Mouse (Mus musculus): ENCODE data around the gene Zfp827. TPM values are rescaled to one million over a fixed set of nuclear protein-coding genes. Genes with fewer than 3 reads are reported as not detected.
A peak's percentile ranks its signal among the peaks of the same experiment; 100 is the strongest.

Zfp827 gene
- polyA plus RNA-seq, 2 experiments: 15.1 to 35.2 TPM

GRCm38 (mm10) chr8:79081333-79081732 is 53.1 kb downstream of the Zfp827 start:
- Histone ChIP-seq H3K4me1 (ENCODE audit: control insufficient read depth, insufficient read depth, low read length) (peaks cover 13% of the 10 kb centered on the region), H3K27ac (replicated peaks; ENCODE audit: low read depth, low read length) (no peak overlapping the region), H3K36me3 (ENCODE audit: control insufficient read depth, insufficient read depth, low read length) (peaks cover 31% of the 10 kb centered on the region), H3K9ac (ENCODE audit: low read depth, low read length, severe bottlenecking) (no peak overlapping the region), H3K27me3 (ENCODE audit: control insufficient read depth, insufficient read depth, low read length) (no peaks in the 10 kb centered on the region), H3K4me2 (replicated peaks; ENCODE audit: low read depth, low read length, severe bottlenecking) (no peak overlapping the region), H3K4me3 (replicated peaks; ENCODE audit: low read length) (no peak overlapping the region), H3K9me3 (ENCODE audit: control insufficient read depth, low read length) (no peaks in the 10 kb centered on the region)
- WGBS: 89% methylated on average over 4 of the region's 4 CpGs
- TF ChIP-seq POLR2A (IDR thresholded peaks at IDR 0.05; ENCODE audit: borderline replicate concordance, extremely low read depth, insufficient read depth, insufficient read length): no peak
- DNase-seq (ENCODE audit: low spot score) (no peak), ATAC-seq (ENCODE audit: low FRiP score, low read depth) (no peak)

GRCm38 (mm10) chr8:79081955-79082354 is 53.7 kb downstream of the Zfp827 start:
- 81% methylated on average over 10 of the region's 10 CpGs for WGBS
- TF ChIP-seq POLR2A (IDR thresholded peaks at IDR 0.05; ENCODE audit: borderline replicate concordance, extremely low read depth, insufficient read depth, insufficient read length): no peak
- no peak overlapping the region for H3K27ac ChIP-seq (replicated peaks; ENCODE audit: low read depth, low read length)
- no peak overlapping the region for H3K4me3 ChIP-seq (replicated peaks; ENCODE audit: low read length)
- ATAC-seq (ENCODE audit: low FRiP score, low read depth) (0 out of 2 replicates have a peak, but pooled peaks have one; percentile 28), DNase-seq (ENCODE audit: low spot score) (no peak)
- no peak overlapping the region for H3K9ac ChIP-seq (ENCODE audit: low read depth, low read length, severe bottlenecking)
- H3K9me3 ChIP-seq (ENCODE audit: control insufficient read depth, low read length): no peaks in the 10 kb centered on the region
- peaks cover 32% of the 10 kb centered on the region for H3K36me3 ChIP-seq (ENCODE audit: control insufficient read depth, insufficient read depth, low read length)
- no peaks in the 10 kb centered on the region for H3K27me3 ChIP-seq (ENCODE audit: control insufficient read depth, insufficient read depth, low read length)
- H3K4me2 ChIP-seq (replicated peaks; ENCODE audit: low read depth, low read length, severe bottlenecking): no peak overlapping the region
- H3K4me1 ChIP-seq (ENCODE audit: control insufficient read depth, insufficient read depth, low read length): peaks cover 13% of the 10 kb centered on the region

- Histone ChIP-seq H3K4me3 (replicated peaks; ENCODE audit: low read length) (no peak overlapping the region), H3K27me3 (ENCODE audit: control insufficient read depth, insufficient read depth, low read length) (no peaks in the 10 kb centered on the region)
- 76% methylated on average over 18 of the region's 18 CpGs for WGBS
These were observed 55.5 kb downstream of the Zfp827 start for GRCm38 (mm10) chr8:79083461-79084358.

GRCm38 (mm10) chr8:79084359-79084820 is 56.2 kb downstream of the Zfp827 start:
- Histone ChIP-seq H3K4me3 (replicated peaks; ENCODE audit: low read length) (no peak overlapping the region), H3K9ac (ENCODE audit: low read depth, low read length, severe bottlenecking) (no peak overlapping the region), H3K27me3 (ENCODE audit: control insufficient read depth, insufficient read depth, low read length) (no peaks in the 10 kb centered on the region), H3K4me1 (ENCODE audit: control insufficient read depth, insufficient read depth, low read length) (no peaks in the 10 kb centered on the region; the same call in 1 of the 2 replicates), H3K9me3 (ENCODE audit: control insufficient read depth, low read length) (no peaks in the 10 kb centered on the region), H3K27ac (replicated peaks; ENCODE audit: low read depth, low read length) (no peak overlapping the region), H3K36me3 (ENCODE audit: control insufficient read depth, insufficient read depth, low read length) (peaks cover 39% of the 10 kb centered on the region), H3K4me2 (replicated peaks; ENCODE audit: low read depth, low read length, severe bottlenecking) (no peak overlapping the region)
- WGBS: 81% methylated on average over 3 of the region's 3 CpGs
- no peak for DNase-seq (ENCODE audit: low spot score)
- no peak for ATAC-seq (ENCODE audit: low FRiP score, low read depth)
- TF ChIP-seq POLR2A (IDR thresholded peaks at IDR 0.05; ENCODE audit: borderline replicate concordance, extremely low read depth, insufficient read depth, insufficient read length): no peak

More at GRCm38 (mm10) chr8:79083461-79084358, 55.5 kb downstream of the Zfp827 start:
- no peak overlapping the region for H3K4me2 ChIP-seq (replicated peaks; ENCODE audit: low read depth, low read length, severe bottlenecking)
- H3K36me3 ChIP-seq (ENCODE audit: control insufficient read depth, insufficient read depth, low read length): peaks cover 32% of the 10 kb centered on the region
- no peak for TF ChIP-seq POLR2A (IDR thresholded peaks at IDR 0.05; ENCODE audit: borderline replicate concordance, extremely low read depth, insufficient read depth, insufficient read length)
- no peak for ATAC-seq (ENCODE audit: low FRiP score, low read depth)
- H3K4me1 ChIP-seq (ENCODE audit: control insufficient read depth, insufficient read depth, low read length): peaks cover 6% of the 10 kb centered on the region
- H3K9ac ChIP-seq (ENCODE audit: low read depth, low read length, severe bottlenecking): no peak overlapping the region
- H3K27ac ChIP-seq (replicated peaks; ENCODE audit: low read depth, low read length): no peak overlapping the region; the same call in 1 of the 2 replicates
- no peaks in the 10 kb centered on the region for H3K9me3 ChIP-seq (ENCODE audit: control insufficient read depth, low read length)
- DNase-seq (ENCODE audit: low spot score): peak; percentile 33

- Histone ChIP-seq H3K4me1 (ENCODE audit: control insufficient read depth, insufficient read depth, low read length) (0 out of 2 replicates have a peak, but pooled peaks cover 3% of the 10 kb centered on the region), H3K9me3 (ENCODE audit: control insufficient read depth, low read length) (no peaks in the 10 kb centered on the region), H3K9ac (ENCODE audit: low read depth, low read length, severe bottlenecking) (no peak overlapping the region), H3K27ac (replicated peaks; ENCODE audit: low read depth, low read length) (no peak overlapping the region), H3K27me3 (ENCODE audit: control insufficient read depth, insufficient read depth, low read length) (no peaks in the 10 kb centered on the region), H3K4me2 (replicated peaks; ENCODE audit: low read depth, low read length, severe bottlenecking) (no peak overlapping the region), H3K4me3 (replicated peaks; ENCODE audit: low read length) (no peak overlapping the region), H3K36me3 (ENCODE audit: control insufficient read depth, insufficient read depth, low read length) (peaks cover 34% of the 10 kb centered on the region)
- no peak for TF ChIP-seq POLR2A (IDR thresholded peaks at IDR 0.05; ENCODE audit: borderline replicate concordance, extremely low read depth, insufficient read depth, insufficient read length)
- 94% methylated on average over 4 of the region's 4 CpGs for WGBS
- ATAC-seq (ENCODE audit: low FRiP score, low read depth): no peak
- DNase-seq (ENCODE audit: low spot score): no peak
These were observed 66.2 kb downstream of the Zfp827 start for GRCm38 (mm10) chr8:79094422-79094821.

Measured in limb, embryonic 14.5 days (tissue).